Mouse (Mus musculus): ENCODE measurements around the gene Chchd6.

- TF ChIP-seq GATA1 (IDR thresholded peaks at IDR 0.05; ENCODE audit: borderline replicate concordance, low read length) = no peak
- no peak for TF ChIP-seq FLI1 (IDR thresholded peaks at IDR 0.05; ENCODE audit: low read length)
Observed at GRCm38 (mm10) chr6:89563381-89563780, 32.1 kb downstream of the Chchd6 start.

Data from megakaryocyte, embryonic 14.5 days (primary cell).